Mouse (Mus musculus): ENCODE data around the gene Mblac1.

- TF ChIP-seq CTCF (IDR thresholded peaks at IDR 0.05; ENCODE audit: low read depth, low read length) (no peak), POLR2A (IDR thresholded peaks at IDR 0.05; ENCODE audit: insufficient read depth, low read length) (no peak)
These were observed 31.1 kb upstream of the Mblac1 start for GRCm38 (mm10) chr5:138163046-138163445.
